Mouse (Mus musculus) kidney, adult 10 weeks (tissue): Measurements from ENCODE around the gene Ftl1-ps1. TPM values are rescaled to one million over a fixed set of nuclear protein-coding genes. Genes with fewer than 3 reads are reported as not detected.

Source experiments
- polyA plus RNA-seq: library from polyadenylated mRNA; stranded (reverse); fragments of 350-450 nt; fragmentation: Illumina TruSeq; extraction: RNeasy Lipid Tissue Mini Kit (QIAGEN cat#74804); gene quantifications from one replicate; pipeline ENCODE4 v1.2.3, GENCODE M21; 2014; ENCODE audit warnings: low read depth, low replicate concordance

Ftl1-ps1 gene
- 8.0 TPM for polyA plus RNA-seq

DNA sequence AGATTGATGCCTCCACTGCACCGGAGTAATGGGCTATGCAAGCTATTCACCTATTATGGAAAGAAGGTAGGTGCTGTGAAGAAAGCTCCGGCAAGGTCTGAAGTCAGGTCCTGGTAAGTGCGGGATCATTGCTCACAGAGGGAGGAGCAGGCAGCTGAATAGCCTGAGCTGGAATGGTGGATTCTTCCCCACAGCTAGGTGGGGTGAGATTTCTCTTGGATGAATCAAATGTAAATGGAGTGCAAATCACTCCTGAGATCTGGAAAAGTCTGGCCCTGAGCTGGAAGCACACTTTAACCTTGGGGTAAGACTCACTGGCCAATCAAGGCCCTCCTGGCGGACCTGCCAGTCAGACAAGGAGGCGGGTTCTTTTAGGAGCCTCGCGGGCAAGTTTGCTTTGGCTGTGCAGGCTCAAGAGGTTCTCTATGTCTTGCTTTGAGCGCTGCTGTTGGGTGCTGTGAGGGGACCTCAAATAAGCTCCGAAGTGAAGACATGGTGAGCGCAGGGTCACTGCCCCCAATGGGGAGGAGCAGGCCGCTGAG is at the start of gene Ftl1-ps1:
Gene Ftl1-ps1, plus strand, starts transcription at position 397 of the 542 bp plus-strand sequence.

DNA sequence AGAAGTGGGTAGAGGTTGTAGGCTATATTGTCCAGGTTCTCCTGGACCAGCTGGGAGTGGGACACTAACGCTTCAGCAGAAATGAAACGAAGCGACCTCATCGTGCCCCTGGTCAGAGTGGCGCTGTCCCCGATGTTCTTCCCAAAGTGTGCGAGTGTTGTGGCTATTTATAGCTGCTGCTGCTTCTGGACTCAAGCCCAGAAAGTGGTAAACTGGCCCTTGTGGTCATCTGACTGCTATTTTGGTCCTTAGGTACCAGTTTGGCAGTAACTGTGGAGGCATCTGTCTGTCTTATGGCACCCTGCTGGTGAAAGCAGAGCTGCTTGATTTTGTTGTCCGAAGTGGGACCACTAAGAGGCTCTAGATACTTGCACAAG is 35.6 kb upstream of the Ftl1-ps1 start, which contains the start of gene Lrrc14b:
Gene Lrrc14b, minus strand, starts transcription at position 147 of the 377 bp plus-strand sequence.

DNA sequence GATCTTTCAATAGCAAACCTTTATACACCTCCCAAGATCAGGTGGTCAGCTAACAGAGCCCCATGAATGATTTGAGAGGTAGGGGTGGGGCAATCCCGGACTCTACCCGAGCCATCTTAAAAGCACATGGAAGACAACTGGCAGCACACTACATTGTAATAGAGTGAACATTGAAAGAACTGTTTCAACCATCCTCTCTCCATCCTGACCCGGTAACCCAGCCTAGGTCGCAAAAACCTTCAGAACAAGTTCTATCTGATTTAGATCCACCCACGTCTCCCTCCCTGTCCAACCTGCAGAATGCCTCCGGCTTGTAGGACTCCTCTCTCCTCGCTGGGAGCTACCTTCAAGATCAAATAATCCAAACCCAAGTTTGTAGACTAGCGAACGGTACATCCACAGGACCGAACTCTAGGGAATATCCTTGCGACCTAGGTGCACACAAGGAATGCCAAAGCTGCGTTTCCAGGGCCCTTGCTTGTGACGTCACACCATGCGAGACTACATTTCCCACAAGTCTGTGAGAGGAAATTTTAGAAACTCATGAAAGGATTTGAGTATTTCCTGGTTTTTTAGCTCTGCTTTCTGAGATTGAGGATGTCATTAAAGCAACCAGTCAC is 9.0 kb upstream of the Ftl1-ps1 start, which contains the start of gene Zfp72:
Gene Zfp72, minus strand, starts transcription at position 466 of the 620 bp plus-strand sequence.

Other genes with a start within 250 kb of the Ftl1-ps1 start
- gene Exoc3, start 191.0 kb upstream of the Ftl1-ps1 start, polyA plus RNA-seq = 34.7 TPM
- 0.81 TPM for gene Ahrr, start 107.4 kb upstream of the Ftl1-ps1 start, polyA plus RNA-seq
- gene Pdcd6, start 82.1 kb upstream of the Ftl1-ps1 start, polyA plus RNA-seq = 134 TPM
- 637 TPM for gene Sdha, start 49.4 kb upstream of the Ftl1-ps1 start, polyA plus RNA-seq
- 17.9 TPM for gene Ccdc127, start 49.4 kb upstream of the Ftl1-ps1 start, polyA plus RNA-seq
- gene Lrrc14b, start 35.7 kb upstream of the Ftl1-ps1 start, polyA plus RNA-seq = 1.7 TPM
- gene Zfp72, start 8.9 kb upstream of the Ftl1-ps1 start, polyA plus RNA-seq = 21.3 TPM
- gene Zfp825, start 94.3 kb downstream of the Ftl1-ps1 start, polyA plus RNA-seq = 47.8 TPM
- gene Erap1, start 239.9 kb downstream of the Ftl1-ps1 start, polyA plus RNA-seq = 106 TPM